Mouse (Mus musculus) forebrain, postnatal 0 days (tissue): ENCODE measurements around the gene Cxcr2. TPM values are rescaled to one million over a fixed set of nuclear protein-coding genes. Genes with fewer than 3 reads are reported as not detected.

Experiments used
- ATAC-seq: fragments of 200-750 bp; cut with Nextera tagmentation; 2 replicates; pipeline ENCODE4 v1.8.0; 2017; ENCODE audit warnings: mild to moderate bottlenecking, moderate library complexity
- DNase-seq: peaks from one replicate; pipeline ENCODE4 v3.0.0-alpha.2; 2015
- H3K27ac ChIP-seq: fragments of 300-500 bp; sonication (generic); 2 replicates; pipeline ENCODE4 v1.5.1; 2014; ENCODE audit warnings: low read depth, mild to moderate bottlenecking, antibody characterized with exemption, low read length, moderate library complexity, mixed read lengths
- H3K27me3 ChIP-seq: fragments of 300-500 bp; sonication (generic); 2 replicates; pipeline ENCODE4 v1.6.1; 2014; ENCODE audit warnings: mild to moderate bottlenecking, low read length, mixed read lengths; ENCODE audit not compliant: insufficient read depth
- H3K36me3 ChIP-seq: fragments of 300-500 bp; sonication (generic); 2 replicates; pipeline ENCODE4 v1.6.1; 2014; ENCODE audit warnings: mild to moderate bottlenecking, moderate library complexity; ENCODE audit not compliant: insufficient read depth
- H3K4me1 ChIP-seq: fragments of 300-500 bp; sonication (generic); 2 replicates; pipeline ENCODE4 v1.6.1; 2014; ENCODE audit warnings: antibody characterized with exemption; ENCODE audit not compliant: insufficient read depth
- H3K4me2 ChIP-seq: fragments of 300-500 bp; sonication (generic); 2 replicates; pipeline ENCODE4 v1.6.1; 2014; ENCODE audit warnings: low read depth, mild to moderate bottlenecking, moderate library complexity
- H3K4me3 ChIP-seq: fragments of 300-500 bp; sonication (generic); 2 replicates; pipeline ENCODE4 v1.5.1; 2014; ENCODE audit warnings: low read depth, low read length, mixed read lengths
- H3K9ac ChIP-seq: fragments of 300-500 bp; sonication (generic); 2 replicates; pipeline ENCODE4 v1.6.1; 2014; ENCODE audit warnings: mild to moderate bottlenecking
- H3K9me3 ChIP-seq: fragments of 300-500 bp; sonication (generic); 2 replicates; pipeline ENCODE4 v1.6.1; 2016; ENCODE audit warnings: low read length
- CTCF ChIP-seq: sonication (generic); IDR thresholded peaks from 2 replicates; pipeline ENCODE4 v1.5.1; 2016; ENCODE audit warnings: antibody characterized with exemption, control low read depth, low read depth
- WGBS: fragments of 180-500 bp; shearing (Covaris S2); extraction: QIAGEN DNeasy Blood & Tissue Kit; methylation state at CpG from one replicate; pipeline ENCODE4 v1.1.7; 2014; 5-methylcytosine and 5-hydroxymethylcytosine counted together
- polyA plus RNA-seq: library from polyadenylated mRNA; unstranded; fragments of >200 nt; fragmentation: Nextera tagmentation; extraction: Ambion mirVana; gene quantifications from 2 replicates; pipeline ENCODE4 v1.2.1, GENCODE M21; 2015
- total RNA-seq: library from RNA; depleted of rRNA; stranded (reverse); fragments of >200 nt; gene quantifications from 2 replicates; pipeline ENCODE4 v1.2.3, GENCODE M21; 2014; rRNA removed

Cxcr2 gene
- 0.48 TPM in 1 of 2 replicates, not detected in the other for total RNA-seq
- 0.05 TPM in 1 of 2 replicates, not detected in the other for polyA plus RNA-seq

DNA sequence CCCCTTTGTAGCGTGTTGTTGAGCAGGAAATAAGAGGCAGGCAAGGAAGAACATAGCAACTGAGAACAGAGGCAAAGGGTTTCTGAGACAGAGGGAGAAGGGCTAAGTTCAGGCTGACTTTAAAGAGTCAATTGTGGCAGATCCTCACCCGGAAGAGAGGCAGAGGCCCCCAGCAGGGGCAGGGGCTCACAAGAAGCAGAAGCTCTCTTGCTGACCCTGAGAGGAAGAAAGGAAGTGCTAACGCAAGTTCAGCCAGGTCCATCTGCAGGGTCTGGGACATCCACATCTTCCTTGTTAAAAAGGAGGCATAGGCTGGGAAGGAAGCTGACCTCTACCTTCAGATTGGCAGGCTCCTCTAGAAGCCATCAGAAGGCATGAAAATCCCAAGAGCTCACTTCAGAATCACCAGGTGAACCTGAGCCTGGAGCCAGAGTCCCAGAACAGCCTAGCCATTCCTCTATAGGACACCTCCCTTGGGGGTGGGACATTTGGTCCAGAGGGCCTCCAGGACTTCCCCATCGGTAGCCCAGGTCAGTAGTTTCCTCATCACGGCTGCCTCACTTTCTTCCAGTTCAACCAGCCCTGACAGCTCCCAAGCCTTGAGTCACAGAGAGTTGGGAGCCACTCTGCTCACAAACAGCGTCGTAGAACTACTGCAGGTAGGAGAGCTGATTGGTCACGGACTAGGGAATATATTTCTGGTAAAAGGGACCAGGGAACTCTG is at the start of gene Cxcr2:
TSS of gene Cxcr2 (plus strand) at position 529 of the 724 bp plus-strand sequence.
- no peak for TF ChIP-seq CTCF

DNA sequence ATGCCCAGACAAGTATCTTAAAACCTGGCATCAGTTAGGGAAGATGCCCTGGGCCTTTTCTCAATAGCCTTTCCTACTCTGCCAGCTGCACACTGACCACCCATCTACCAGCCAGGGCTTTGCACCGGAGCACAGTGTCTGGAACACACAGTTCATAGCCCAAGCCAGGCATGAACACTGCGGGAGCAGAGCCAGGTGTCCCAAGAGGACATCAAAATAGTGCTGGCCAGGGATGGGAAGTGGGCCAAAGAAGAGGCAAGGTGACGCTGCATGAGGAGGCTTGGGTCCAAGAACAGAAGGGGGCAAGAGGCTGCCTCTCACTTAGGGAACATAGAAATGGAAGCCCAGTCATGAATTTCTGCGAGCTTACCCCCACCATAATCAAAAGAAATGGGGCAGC is 48.1 kb upstream of the Cxcr2 start:
- Histone ChIP-seq H3K4me2 (no peak overlapping the region), H3K36me3 (no peaks in the 10 kb centered on the region), H3K9me3 (no peaks in the 10 kb centered on the region), H3K27me3 (no peaks in the 10 kb centered on the region), H3K4me1 (no peaks in the 10 kb centered on the region), H3K4me3 (no peak overlapping the region), H3K9ac (no peak overlapping the region), H3K27ac (no peak overlapping the region)
- TF ChIP-seq CTCF: no peak
- DNase-seq (no peak), ATAC-seq (no peak)
- WGBS: 64% methylated on average over 4 of the region's 4 CpGs

More for the DNA sequence above, at the start of gene Cxcr2:
- no peaks in the 10 kb centered on the region for H3K4me1 ChIP-seq
- no peak within 1 kb of the TSS for H3K27ac ChIP-seq
- no peak for DNase-seq
- 81% methylated on average over 8 of the region's 8 CpGs for WGBS
- no peaks in the 10 kb centered on the region for H3K27me3 ChIP-seq
- no peak for ATAC-seq
- no peaks in the 10 kb centered on the region for H3K9me3 ChIP-seq
- H3K9ac ChIP-seq: no peak within 1 kb of the TSS
- H3K4me2 ChIP-seq: no peak within 1 kb of the TSS
- no peaks in the 10 kb centered on the region for H3K36me3 ChIP-seq
- no peak within 1 kb of the TSS for H3K4me3 ChIP-seq

DNA sequence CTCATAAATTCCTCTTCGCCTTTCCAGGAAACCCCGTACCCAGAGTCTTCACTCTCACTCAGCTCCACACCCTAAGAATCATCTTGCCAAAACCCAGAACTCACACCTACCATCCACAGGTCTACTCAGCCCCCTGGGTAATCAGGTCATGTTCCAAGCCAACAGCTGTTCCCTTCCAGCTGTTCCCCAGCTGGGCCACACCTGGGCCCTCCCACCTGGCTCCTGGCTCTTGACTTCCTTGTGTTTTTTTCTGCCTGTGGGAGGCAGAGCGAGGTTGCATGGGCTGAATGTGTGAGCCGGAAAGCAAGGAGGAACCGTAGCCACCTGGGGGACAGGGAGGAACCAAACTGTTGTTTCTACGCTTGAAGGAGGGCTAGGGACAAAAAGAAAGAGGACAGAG is 47.6 kb upstream of the Cxcr2 start:
- Histone ChIP-seq H3K9me3 (no peaks in the 10 kb centered on the region), H3K9ac (no peak overlapping the region), H3K27ac (no peak overlapping the region), H3K4me2 (no peak overlapping the region), H3K27me3 (no peaks in the 10 kb centered on the region), H3K4me1 (peaks cover 4% of the 10 kb centered on the region; the same call in 1 of the 2 replicates), H3K36me3 (no peaks in the 10 kb centered on the region), H3K4me3 (no peak overlapping the region)
- 81% methylated on average over 6 of the region's 6 CpGs for WGBS
- no peak for TF ChIP-seq CTCF
- DNase-seq (no peak), ATAC-seq (no peak)

DNA sequence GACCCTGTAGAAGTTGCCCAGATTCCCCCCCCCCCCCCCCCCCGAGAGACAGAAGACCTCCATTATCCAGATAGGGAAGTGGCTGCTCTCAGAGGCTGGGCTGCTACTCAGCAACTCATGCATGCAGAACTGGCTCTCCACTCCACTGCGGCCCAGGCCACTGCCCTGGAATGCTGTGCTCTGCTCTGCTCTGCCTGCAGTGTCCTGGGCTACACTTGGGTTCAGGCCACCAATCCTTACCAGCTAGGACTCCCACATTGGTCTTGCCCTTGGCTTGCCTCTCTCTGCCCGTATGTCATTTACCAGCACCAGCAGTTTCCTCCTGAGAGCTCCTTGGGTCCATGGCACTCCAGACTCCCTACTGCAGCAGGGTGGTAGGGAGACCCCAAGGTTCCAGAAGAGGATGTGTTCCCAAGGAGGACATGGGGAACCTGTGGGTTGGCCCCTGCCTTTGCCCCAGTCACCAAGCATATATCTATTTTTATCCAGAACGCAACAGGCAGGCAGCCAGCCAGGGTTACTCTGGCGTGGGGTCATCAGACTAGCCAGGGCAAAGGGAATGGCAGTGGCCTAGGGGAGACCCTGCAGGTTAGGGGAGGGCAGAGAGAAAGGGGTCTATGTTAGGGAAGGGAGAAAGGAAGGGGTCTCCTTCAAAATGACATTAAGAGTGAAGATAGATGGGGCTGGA is 45.7 kb upstream of the Cxcr2 start:
- ATAC-seq: no peak
- Histone ChIP-seq H3K27me3 (no peaks in the 10 kb centered on the region), H3K4me2 (no peak overlapping the region), H3K36me3 (no peaks in the 10 kb centered on the region), H3K27ac (no peak overlapping the region), H3K9me3 (no peaks in the 10 kb centered on the region), H3K9ac (no peak overlapping the region), H3K4me1 (peaks cover 12% of the 10 kb centered on the region; the same call in 1 of the 2 replicates), H3K4me3 (no peak overlapping the region)
- DNase-seq: no peak
- no peak for TF ChIP-seq CTCF
- 79% methylated on average over 4 of the region's 5 CpGs for WGBS

DNA sequence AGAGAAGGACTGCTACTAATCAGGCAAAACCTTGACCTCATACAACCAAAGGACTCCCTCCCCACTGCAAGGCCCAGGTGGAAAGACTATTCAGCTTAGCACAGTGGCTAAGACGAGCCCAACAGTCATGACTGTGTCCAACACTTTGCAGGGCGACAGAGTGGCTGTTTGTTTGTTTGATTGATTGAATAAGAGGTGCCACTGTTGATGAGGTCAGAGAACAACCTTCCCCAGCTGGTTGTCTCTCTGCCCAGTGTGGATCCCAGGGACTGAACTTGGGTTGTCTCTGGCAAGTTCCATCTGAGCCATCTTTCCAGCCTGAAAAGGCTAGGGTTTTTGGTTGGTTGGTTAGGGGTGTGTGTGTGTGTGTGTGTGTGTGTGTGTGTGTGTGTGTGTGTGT is 44.1 kb upstream of the Cxcr2 start:
- WGBS: 46% methylated on average over 2 of the region's 2 CpGs
- H3K9me3 ChIP-seq: no peaks in the 10 kb centered on the region
- TF ChIP-seq CTCF: no peak
- H3K4me2 ChIP-seq: no peak overlapping the region
- H3K27me3 ChIP-seq: no peaks in the 10 kb centered on the region
- no peak overlapping the region for H3K9ac ChIP-seq
- no peak for ATAC-seq
- H3K36me3 ChIP-seq: no peaks in the 10 kb centered on the region
- no peak for DNase-seq
- H3K4me3 ChIP-seq: no peak overlapping the region
- H3K27ac ChIP-seq: no peak overlapping the region
- peaks cover 12% of the 10 kb centered on the region; the same call in 1 of the 2 replicates for H3K4me1 ChIP-seq

DNA sequence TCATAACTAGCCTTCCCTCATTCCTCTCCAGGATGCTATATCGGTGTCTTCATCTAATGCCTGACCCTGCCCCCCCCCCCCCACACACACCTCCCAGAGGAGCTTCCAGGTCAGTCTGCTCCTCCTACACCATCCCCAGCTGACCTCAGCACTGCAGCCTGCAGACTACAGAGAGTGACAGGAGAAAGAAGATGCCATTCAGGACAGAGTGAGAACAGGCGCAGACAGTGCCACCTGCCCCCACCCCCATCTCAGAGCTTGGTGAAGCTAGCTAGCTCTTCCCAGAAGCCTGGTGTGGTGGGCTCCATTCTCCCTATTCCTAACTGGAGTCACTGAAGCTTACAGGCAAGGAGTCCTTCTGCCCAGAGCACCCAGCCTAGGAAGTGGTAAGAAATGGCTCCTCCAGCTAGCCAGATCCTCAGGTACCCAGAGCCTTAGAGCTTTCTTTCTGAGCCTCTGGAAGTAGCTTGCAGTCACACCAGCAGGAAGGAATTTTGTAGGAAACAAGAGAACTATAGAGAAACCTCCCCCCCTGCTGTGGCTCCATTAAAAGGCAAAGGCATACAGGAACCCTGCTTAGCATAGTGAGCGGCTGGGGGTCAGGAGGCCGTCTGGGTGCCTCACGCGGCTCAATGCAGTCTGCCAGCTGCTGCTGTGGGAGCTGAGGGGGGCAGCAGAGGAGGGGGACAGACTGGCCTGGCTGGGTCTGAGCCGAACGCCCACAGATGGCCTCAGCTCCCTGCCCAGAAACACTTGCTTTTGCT is 42.7 kb upstream of the Cxcr2 start:
- H3K36me3 ChIP-seq: no peaks in the 10 kb centered on the region
- no peak overlapping the region for H3K9ac ChIP-seq
- WGBS: 13% methylated on average over 8 of the region's 8 CpGs
- no peak overlapping the region for H3K4me3 ChIP-seq
- no peak overlapping the region for H3K27ac ChIP-seq
- DNase-seq (peak; percentile 57), ATAC-seq (peak; percentile 89)
- H3K4me1 ChIP-seq: peaks cover 12% of the 10 kb centered on the region; the same call in 1 of the 2 replicates
- TF ChIP-seq CTCF: no peak
- H3K27me3 ChIP-seq: no peaks in the 10 kb centered on the region
- H3K9me3 ChIP-seq: no peaks in the 10 kb centered on the region
- H3K4me2 ChIP-seq: no peak overlapping the region
